Mouse (Mus musculus): ENCODE measurements around the gene Dapk1. TPM values are rescaled to one million over a fixed set of nuclear protein-coding genes. Genes with fewer than 3 reads are reported as not detected.

The Dapk1 gene
- polyA plus RNA-seq, 1 experiment from 2014 or later: 34.9 TPM

DNA sequence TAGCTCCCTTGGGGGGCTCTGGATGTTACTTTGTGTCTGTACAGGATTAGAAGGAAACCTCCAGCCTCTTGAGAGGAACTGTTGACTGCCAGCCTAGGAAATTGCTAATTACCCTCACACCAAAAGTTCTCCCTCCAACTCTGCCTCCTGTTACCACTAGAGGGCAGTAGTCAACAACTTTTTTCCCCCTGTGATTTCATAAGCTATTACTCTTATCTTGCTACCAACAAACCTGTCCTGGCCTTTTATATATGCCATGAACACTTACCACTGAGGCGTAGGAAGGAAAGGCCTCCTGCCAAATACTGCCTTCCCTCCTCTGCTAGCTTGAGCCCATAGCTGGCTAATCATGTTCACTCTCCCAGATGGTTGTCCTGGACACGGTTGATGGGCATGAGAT is 146.8 kb downstream of the Dapk1 start:
- H3K36me3 ChIP-seq: peaks cover 65% of the 10 kb centered on the region

DNA sequence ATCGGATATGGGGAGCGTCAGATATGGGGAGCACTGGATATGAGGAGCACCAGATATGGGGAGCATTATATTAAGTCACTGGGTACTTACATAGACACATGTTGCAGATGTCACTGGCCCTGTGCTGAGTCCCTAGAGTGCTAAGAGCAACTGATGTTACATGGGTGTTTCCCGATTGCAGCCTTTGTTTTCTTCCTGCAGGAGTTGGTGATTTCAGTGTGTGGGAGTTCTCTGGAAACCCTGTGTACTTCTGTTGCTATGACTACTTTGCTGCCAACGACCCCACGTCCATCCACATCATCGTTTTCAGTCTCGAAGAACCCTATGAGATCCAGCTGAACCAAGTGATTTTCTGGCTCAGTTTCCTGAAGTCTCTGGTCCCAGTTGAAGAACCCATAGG is 149.2 kb downstream of the Dapk1 start:
- Histone ChIP-seq H3K36me3 (peaks cover 76% of the 10 kb centered on the region), H3K4me3 (replicated peaks) (no peak overlapping the region), H3K27ac (replicated peaks) (no peak overlapping the region), H3K4me1 (no peaks in the 10 kb centered on the region), H3K27me3 (replicated peaks) (no peaks in the 10 kb centered on the region), H3K4me2 (no peak overlapping the region), H3K9me3 (replicated peaks) (no peaks in the 10 kb centered on the region), H3K9ac (replicated peaks) (no peak overlapping the region)
- 91% methylated on average over 7 of the region's 7 CpGs for WGBS
- ATAC-seq (ENCODE audit: low FRiP score): no peak

More for the DNA sequence above, 146.8 kb downstream of the Dapk1 start:
- H3K9me3 ChIP-seq (replicated peaks): no peaks in the 10 kb centered on the region
- H3K27ac ChIP-seq (replicated peaks): no peak overlapping the region
- H3K9ac ChIP-seq (replicated peaks): no peak overlapping the region
- ATAC-seq (ENCODE audit: low FRiP score): no peak
- WGBS: 76% methylated on average over 2 of the region's 2 CpGs
- H3K4me3 ChIP-seq (replicated peaks): no peak overlapping the region
- peaks cover 5% of the 10 kb centered on the region for H3K4me1 ChIP-seq
- H3K4me2 ChIP-seq: no peak overlapping the region
- no peaks in the 10 kb centered on the region for H3K27me3 ChIP-seq (replicated peaks)

DNA sequence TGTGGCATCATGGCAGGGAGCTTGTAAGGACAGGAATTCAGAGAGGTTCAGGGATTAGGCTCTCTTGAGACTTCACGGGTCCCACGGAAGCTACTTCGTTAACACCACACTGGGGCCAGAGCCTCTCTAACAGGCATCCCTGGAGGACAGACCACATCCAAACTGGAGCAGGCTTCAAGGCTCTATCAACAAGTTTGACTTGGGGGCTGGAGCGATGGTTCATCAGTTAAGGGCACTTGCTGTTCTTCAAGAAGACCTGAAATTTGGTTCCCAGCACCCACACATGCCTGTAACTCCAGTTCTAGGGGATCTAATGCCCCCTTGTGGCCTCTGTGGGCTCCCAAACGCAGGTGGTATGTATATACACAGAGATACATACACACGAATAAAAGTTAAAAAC is 151.5 kb downstream of the Dapk1 start:
- Histone ChIP-seq H3K4me3 (replicated peaks) (no peak overlapping the region), H3K4me2 (no peak overlapping the region)
- 98% methylated on average over 6 of the region's 6 CpGs for WGBS

DNA sequence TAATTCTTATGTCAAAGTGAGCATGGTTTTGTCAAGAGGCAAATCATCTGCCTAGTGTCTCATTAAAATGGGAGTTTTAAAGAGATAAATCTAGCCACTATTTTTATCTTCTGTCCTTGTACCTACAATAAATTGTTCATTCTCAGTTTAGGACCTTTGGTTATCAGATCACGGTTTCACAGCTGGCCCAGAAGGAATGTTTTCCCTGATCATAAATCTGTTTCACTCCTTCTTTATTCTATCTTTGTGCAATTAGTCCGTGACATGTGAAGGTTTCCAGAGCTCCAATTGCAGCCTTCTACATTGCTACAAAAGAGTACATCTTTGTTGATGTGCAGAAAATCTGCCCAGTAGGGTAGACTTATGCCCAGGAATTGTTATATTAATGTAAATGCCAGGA is 153.5 kb downstream of the Dapk1 start:
- Histone ChIP-seq H3K27ac (replicated peaks) (no peak overlapping the region), H3K4me2 (no peak overlapping the region), H3K4me1 (no peaks in the 10 kb centered on the region), H3K36me3 (peaks cover 63% of the 10 kb centered on the region), H3K9ac (replicated peaks) (no peak overlapping the region), H3K9me3 (replicated peaks) (no peaks in the 10 kb centered on the region), H3K4me3 (replicated peaks) (no peak overlapping the region), H3K27me3 (replicated peaks) (no peaks in the 10 kb centered on the region)
- no peak for ATAC-seq (ENCODE audit: low FRiP score)
- 41% methylated on average over 2 of the region's 2 CpGs for WGBS

More for the DNA sequence above, 151.5 kb downstream of the Dapk1 start:
- ATAC-seq (ENCODE audit: low FRiP score): no peak
- no peaks in the 10 kb centered on the region for H3K9me3 ChIP-seq (replicated peaks)
- no peaks in the 10 kb centered on the region for H3K27me3 ChIP-seq (replicated peaks)
- no peak overlapping the region for H3K9ac ChIP-seq (replicated peaks)
- peaks cover 80% of the 10 kb centered on the region for H3K36me3 ChIP-seq
- H3K27ac ChIP-seq (replicated peaks): no peak overlapping the region
- no peaks in the 10 kb centered on the region for H3K4me1 ChIP-seq

DNA sequence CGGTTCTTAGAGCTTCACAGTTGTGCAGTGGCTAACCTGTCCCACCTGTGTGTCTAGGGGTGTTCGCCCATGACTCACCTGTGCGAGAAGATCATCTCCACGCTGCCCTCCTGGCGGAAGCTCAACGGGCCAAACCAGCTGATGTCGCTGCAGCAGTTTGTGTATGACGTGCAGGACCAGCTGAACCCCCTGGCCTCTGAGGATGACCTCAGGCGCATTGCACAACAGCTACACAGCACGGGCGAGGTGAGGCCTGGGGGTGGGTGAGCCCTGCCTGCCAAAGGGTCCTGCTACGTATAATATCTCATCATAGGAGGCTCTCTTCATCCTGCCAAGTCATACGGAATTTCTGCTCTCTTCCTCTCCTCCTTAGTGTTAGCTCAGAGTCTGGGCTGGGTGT is 155.5 kb downstream of the Dapk1 start:
- H3K4me3 ChIP-seq (replicated peaks): no peak overlapping the region
- peaks cover 61% of the 10 kb centered on the region for H3K36me3 ChIP-seq
- H3K4me2 ChIP-seq: no peak overlapping the region
- H3K27me3 ChIP-seq (replicated peaks): no peaks in the 10 kb centered on the region
- no peak overlapping the region for H3K27ac ChIP-seq (replicated peaks)
- no peaks in the 10 kb centered on the region for H3K4me1 ChIP-seq
- no peaks in the 10 kb centered on the region for H3K9me3 ChIP-seq (replicated peaks)
- 91% methylated on average over 13 of the region's 13 CpGs for WGBS
- no peak for ATAC-seq (ENCODE audit: low FRiP score)
- H3K9ac ChIP-seq (replicated peaks): no peak overlapping the region

DNA sequence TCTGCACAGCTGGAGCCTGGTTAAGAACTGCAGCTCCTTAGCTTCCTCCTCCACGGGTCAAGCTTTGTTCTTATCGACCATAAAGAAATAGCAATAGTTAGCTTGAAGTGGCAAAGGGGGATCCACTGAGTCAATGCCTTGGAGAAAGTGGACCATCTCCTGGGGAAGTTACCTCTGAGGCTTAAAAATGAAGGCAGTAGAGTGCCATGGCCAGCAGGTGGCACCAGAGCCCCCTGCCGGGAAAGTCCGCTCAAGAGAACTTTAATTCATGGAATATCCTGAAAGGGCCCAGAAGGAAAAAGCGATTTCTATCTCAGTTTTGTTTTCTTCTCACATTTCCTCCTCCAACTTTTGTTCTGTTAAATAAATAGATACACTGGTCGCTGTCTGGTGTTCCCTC is 157.4 kb downstream of the Dapk1 start:
- H3K9me3 ChIP-seq (replicated peaks): no peaks in the 10 kb centered on the region
- ATAC-seq (ENCODE audit: low FRiP score): peak; percentile 22; the same call in 1 of the 2 replicates
- peaks cover 56% of the 10 kb centered on the region for H3K36me3 ChIP-seq
- H3K4me2 ChIP-seq: no peak overlapping the region
- no peak overlapping the region for H3K9ac ChIP-seq (replicated peaks)
- H3K27me3 ChIP-seq (replicated peaks): no peaks in the 10 kb centered on the region
- H3K27ac ChIP-seq (replicated peaks): no peak overlapping the region
- no peak overlapping the region for H3K4me3 ChIP-seq (replicated peaks)
- H3K4me1 ChIP-seq: no peaks in the 10 kb centered on the region
- WGBS: 45% methylated on average over 6 of the region's 6 CpGs

DNA sequence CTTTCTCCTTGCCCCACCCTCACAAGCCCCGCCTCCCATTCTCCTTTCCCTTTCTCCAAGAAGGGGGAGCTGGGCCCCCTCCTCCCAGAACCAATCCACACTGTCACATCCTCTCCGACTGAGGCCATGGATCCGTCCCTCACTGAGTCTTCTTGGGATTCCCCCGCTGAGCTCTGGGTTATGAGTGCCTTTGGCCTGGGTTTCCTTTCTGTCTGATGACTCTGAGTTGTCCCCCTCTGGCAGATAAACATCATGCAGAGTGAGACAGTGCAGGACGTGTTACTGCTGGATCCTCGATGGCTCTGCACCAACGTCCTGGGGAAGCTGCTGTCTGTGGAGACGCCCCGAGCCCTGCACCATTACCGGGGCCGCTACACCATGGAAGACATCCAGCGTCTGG is 158.6 kb downstream of the Dapk1 start:
- no peak for ATAC-seq (ENCODE audit: low FRiP score)
- H3K9ac ChIP-seq (replicated peaks): no peak overlapping the region
- H3K4me3 ChIP-seq (replicated peaks): no peak overlapping the region
- H3K27ac ChIP-seq (replicated peaks): no peak overlapping the region
- no peaks in the 10 kb centered on the region for H3K9me3 ChIP-seq (replicated peaks)
- no peaks in the 10 kb centered on the region for H3K4me1 ChIP-seq
- peaks cover 51% of the 10 kb centered on the region for H3K36me3 ChIP-seq
- 96% methylated on average over 12 of the region's 12 CpGs for WGBS
- H3K27me3 ChIP-seq (replicated peaks): no peaks in the 10 kb centered on the region
- no peak overlapping the region for H3K4me2 ChIP-seq

DNA sequence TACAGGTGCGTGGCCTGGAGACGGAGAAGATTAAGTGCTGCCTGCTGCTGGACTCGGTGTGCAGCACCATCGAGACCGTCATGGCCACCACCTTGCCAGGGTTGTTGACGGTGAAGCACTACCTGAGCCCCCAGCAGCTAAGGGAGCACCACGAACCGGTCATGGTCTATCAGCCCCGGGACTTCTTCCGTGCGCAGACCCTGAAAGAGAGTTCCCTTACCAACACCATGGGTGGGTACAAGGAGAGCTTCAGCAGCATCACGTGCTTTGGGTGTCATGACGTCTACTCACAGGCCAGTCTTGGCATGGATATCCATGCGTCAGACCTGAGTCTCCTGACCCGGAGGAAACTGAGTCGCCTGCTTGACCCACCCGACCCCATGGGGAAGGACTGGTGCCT is 159.4 kb downstream of the Dapk1 start:
- Histone ChIP-seq H3K36me3 (peaks cover 51% of the 10 kb centered on the region), H3K4me3 (replicated peaks) (no peak overlapping the region), H3K4me2 (no peak overlapping the region), H3K27me3 (replicated peaks) (no peaks in the 10 kb centered on the region), H3K27ac (replicated peaks) (no peak overlapping the region), H3K4me1 (no peaks in the 10 kb centered on the region), H3K9ac (replicated peaks) (no peak overlapping the region), H3K9me3 (replicated peaks) (no peaks in the 10 kb centered on the region)
- 98% methylated on average over 17 of the region's 17 CpGs for WGBS
- no peak for ATAC-seq (ENCODE audit: low FRiP score)

DNA sequence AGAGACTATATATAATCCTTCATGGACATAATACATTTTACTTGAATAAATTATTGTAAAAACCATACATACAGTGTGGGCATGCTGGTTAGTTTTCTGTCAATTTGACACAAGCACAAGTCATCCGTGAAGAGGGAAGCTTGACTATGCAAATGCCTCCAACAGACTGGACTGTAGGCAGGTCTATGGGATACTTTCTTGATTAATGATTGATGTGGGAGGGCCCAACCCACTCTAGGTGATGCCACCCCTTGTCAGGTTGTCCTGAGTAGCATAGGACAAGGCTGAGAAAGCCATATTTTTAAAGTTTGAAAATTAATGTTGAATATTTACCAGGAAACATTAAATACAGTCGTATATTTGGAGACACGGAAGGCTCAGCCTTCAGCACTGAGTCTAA is 178.8 kb downstream of the Dapk1 start:
- Histone ChIP-seq H3K4me1 (no peaks in the 10 kb centered on the region), H3K9me3 (replicated peaks) (no peaks in the 10 kb centered on the region), H3K9ac (replicated peaks) (no peak overlapping the region), H3K36me3 (no peaks in the 10 kb centered on the region), H3K4me3 (replicated peaks) (no peak overlapping the region), H3K27me3 (replicated peaks) (no peaks in the 10 kb centered on the region), H3K4me2 (no peak overlapping the region), H3K27ac (replicated peaks) (no peak overlapping the region)
- 86% methylated on average over 3 of the region's 3 CpGs for WGBS
- ATAC-seq (ENCODE audit: low FRiP score): no peak

DNA sequence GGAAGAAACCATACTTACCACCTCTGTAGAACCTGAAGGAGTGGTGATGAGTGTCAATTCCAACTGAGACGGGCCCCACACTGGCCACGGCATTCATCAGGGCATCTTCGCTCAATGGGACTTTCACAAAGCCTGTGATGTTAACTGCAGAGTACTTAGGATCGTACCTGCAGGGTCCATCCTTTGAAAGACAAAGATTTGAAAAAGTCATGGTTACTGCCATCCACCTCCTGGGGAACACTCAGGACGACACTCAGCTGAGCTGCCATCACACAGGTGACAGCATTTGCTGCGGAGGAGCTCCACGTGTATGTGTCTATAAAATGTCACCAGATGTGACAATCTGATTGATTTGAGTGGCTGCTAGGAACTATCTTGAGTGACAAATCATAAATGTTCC is 181.6 kb downstream of the Dapk1 start:
- Histone ChIP-seq H3K9ac (replicated peaks) (no peak overlapping the region), H3K9me3 (replicated peaks) (no peaks in the 10 kb centered on the region), H3K27ac (replicated peaks) (no peak overlapping the region), H3K36me3 (no peaks in the 10 kb centered on the region), H3K27me3 (replicated peaks) (no peaks in the 10 kb centered on the region), H3K4me1 (no peaks in the 10 kb centered on the region), H3K4me2 (no peak overlapping the region), H3K4me3 (replicated peaks) (no peak overlapping the region)
- no peak for ATAC-seq (ENCODE audit: low FRiP score)
- WGBS: 89% methylated on average over 7 of the region's 7 CpGs

DNA sequence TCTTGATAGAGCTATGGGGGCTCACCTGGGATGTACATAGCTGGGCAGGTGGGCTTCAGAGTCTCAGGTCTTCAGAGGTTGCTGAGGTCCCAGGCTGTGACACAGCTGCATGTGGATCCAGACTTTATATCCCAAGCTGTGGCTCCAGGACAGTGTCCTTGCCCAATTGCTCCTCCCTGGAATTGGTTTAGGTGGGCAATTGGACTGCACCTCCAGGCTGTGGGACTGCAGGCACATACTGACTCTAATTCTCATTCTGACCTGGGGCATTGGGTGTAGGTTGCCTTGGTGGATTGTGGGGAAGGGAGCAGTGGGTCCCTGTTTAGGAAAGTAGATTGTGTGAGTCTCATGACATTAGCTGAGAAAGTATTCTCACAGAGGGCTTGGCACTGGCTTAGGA is 184.5 kb downstream of the Dapk1 start, which contains the start of gene BC051665:
BC051665 (minus strand) TSS at position 101 of the 400 bp plus-strand sequence.
- H3K36me3 ChIP-seq: no peaks in the 10 kb centered on the region
- H3K27ac ChIP-seq (replicated peaks): no peak within 1 kb of the TSS
- H3K4me3 ChIP-seq (replicated peaks): no peak within 1 kb of the TSS
- H3K4me1 ChIP-seq: no peaks in the 10 kb centered on the region
- H3K9ac ChIP-seq (replicated peaks): no peak within 1 kb of the TSS
- H3K27me3 ChIP-seq (replicated peaks): no peaks in the 10 kb centered on the region
- H3K9me3 ChIP-seq (replicated peaks): no peaks in the 10 kb centered on the region
- no peak for ATAC-seq (ENCODE audit: low FRiP score)
- no peak within 1 kb of the TSS for H3K4me2 ChIP-seq

DNA sequence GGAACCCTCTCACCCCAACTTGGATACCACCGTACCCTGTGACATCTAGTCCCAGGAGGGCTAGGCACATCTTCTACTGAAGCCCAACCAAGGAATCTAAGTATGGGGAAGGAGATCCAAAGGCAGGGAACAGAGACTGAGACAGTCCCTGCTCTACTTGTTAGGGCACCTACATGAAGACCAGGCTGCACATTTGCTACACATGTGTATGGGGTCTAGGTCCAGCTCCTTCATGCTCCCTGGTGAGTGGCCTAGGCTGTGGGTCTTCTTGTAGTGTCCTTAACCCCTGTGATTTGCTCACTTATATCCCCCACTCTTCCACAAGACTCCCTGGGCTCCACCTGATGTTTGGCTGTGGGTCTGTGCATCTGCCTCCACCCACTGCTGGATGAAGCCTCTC is 187.7 kb downstream of the Dapk1 start:
- Histone ChIP-seq H3K4me1 (no peaks in the 10 kb centered on the region), H3K4me2 (no peak overlapping the region), H3K36me3 (no peaks in the 10 kb centered on the region), H3K27ac (replicated peaks) (no peak overlapping the region), H3K9me3 (replicated peaks) (no peaks in the 10 kb centered on the region), H3K9ac (replicated peaks) (no peak overlapping the region), H3K4me3 (replicated peaks) (no peak overlapping the region), H3K27me3 (replicated peaks) (no peaks in the 10 kb centered on the region)
- 78% methylated on average over 1 of the region's 1 CpGs for WGBS
- no peak for ATAC-seq (ENCODE audit: low FRiP score)

DNA sequence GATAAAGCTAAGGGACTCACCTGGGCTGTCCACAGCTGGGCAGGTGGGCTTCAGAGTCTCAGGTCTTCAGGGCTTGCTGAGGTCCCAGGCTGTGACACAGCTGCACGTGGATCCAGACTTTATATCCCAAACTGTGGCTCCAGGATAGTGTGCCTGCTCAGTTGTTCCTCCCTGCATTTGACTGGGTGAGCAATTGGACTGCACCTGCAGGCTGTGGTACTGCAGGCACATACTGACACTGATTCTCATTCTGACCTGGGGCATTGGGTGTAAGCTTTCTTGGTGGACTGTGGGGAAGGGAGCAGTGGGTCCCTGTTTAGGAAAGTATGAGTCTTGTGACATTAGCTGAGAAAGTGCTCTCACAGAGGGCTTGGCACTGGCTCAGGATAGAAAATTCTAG is 201.0 kb downstream of the Dapk1 start, which contains the start of gene Ctsll3:
Ctsll3 (minus strand) TSS at position 101 of the 400 bp plus-strand sequence.
- H3K9ac ChIP-seq (replicated peaks): no peak within 1 kb of the TSS
- no peak within 1 kb of the TSS for H3K4me3 ChIP-seq (replicated peaks)
- H3K4me2 ChIP-seq: no peak within 1 kb of the TSS
- no peaks in the 10 kb centered on the region for H3K4me1 ChIP-seq
- H3K36me3 ChIP-seq: no peaks in the 10 kb centered on the region
- H3K9me3 ChIP-seq (replicated peaks): no peaks in the 10 kb centered on the region
- ATAC-seq (ENCODE audit: low FRiP score): no peak
- H3K27me3 ChIP-seq (replicated peaks): no peaks in the 10 kb centered on the region
- H3K27ac ChIP-seq (replicated peaks): no peak within 1 kb of the TSS
- 55% methylated on average over 1 of the region's 1 CpGs for WGBS
